Mouse (Mus musculus): Measurements from ENCODE around the gene Mt3.
"Not testable (repeated sequence)": the region's sequence is repeated elsewhere in the genome, so short reads cannot be mapped to it uniquely, and the experiment has no call there.

Mt3 gene

DNA sequence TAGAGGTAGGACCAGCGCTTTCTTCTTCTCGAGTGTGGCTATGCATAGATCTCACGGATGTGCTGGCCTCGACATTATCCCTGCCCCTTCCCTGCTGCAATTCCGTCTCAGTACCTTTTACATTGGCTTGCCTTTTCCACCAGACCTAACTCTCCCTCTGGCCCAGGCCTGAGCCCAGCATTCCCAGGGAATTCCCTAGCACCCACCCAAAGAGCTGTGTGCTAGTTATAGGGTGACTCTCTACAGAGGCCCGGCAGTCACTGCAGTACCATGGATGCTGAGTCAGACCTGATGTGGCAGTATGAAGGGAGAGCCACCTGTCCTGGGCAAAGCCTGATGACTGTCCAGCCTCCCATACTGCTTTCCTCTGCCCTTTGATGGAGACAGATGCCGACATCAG, 1.0 kb downstream of the Mt3 start:
- DNase-seq (ENCODE audit: low spot score), result no peak

DNA sequence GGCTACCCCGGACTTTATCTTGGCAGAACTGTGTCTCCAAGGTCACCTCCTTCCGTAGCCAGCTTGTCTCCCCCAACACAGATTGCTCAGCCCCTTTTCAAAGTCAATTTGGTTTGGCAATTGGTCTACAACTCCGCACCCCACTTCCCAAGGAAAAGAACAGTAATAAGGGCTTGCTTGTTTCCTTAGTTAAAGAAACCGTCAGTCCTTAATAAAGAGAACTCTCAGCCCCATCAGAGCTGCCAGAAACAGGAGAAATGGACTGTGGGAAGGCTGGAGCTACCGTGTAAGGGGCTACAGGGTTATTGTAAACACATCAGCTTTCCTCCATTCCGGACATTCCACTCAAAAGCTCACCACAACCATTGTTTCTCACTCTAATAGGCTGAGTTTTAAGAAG, 2.1 kb downstream of the Mt3 start:
- DNase-seq (ENCODE audit: low spot score), result no peak

DNA sequence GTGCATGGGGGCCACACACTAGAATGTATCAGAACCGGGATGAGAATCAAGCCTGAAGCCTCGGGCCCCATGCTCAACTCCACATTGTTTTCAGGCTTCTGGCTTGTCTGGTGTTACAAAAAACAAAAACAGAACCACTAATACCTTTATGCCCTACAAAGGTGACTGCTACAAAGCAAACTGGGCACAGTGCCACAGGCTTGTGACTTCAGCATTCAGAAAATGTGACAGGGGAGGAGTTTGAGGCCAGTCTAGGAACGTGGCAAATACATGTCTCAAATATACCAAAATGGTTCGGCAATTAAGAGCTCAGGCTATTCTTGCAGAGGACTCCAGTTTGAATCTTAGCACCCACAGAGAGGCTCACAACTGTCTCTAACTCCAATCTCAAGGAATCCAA, 3.7 kb downstream of the Mt3 start:
- no peak for DNase-seq (ENCODE audit: low spot score)

DNA sequence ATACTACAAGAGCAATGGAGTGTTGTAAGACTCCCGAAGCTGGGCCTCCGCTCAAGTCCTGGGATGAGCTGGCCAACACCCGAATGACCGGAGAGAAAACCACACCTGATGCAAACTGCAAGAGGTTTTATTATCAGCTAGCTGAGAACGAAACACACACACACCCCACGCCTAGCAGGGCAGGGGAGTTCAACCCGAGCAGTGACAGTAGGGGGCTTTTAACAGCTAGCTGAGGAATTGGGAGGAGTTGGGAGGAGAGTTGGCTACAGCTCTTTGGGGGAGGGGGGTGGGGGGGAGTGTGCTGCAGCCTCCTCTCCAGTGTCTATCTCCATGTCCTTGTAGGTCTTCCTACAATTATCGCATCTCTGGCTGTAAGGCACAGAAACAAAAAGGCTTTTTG, 13.4 kb downstream of the Mt3 start:
- DNase-seq (ENCODE audit: low spot score), result not testable (repeated sequence)

DNA sequence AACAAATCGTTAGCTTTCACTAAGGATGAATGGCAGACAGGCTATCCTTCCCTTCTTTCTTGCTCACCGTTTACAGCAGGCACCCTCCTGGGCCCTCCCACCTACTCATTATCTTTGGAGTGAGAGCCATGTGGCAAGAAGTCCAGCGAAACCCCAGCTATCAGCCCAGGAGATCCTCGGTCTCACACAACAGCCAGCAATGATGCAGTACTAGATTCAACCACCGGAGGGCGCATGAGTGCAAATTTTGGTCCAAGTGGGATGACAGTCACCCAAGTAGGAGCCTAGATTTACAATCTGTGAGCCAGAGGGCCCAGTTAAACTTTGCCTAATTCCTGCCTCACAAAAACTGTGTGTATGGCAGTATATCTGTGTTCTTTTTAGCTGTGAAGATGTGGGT, 14.8 kb downstream of the Mt3 start:
- peak; percentile 90 for DNase-seq (ENCODE audit: low spot score)

DNA sequence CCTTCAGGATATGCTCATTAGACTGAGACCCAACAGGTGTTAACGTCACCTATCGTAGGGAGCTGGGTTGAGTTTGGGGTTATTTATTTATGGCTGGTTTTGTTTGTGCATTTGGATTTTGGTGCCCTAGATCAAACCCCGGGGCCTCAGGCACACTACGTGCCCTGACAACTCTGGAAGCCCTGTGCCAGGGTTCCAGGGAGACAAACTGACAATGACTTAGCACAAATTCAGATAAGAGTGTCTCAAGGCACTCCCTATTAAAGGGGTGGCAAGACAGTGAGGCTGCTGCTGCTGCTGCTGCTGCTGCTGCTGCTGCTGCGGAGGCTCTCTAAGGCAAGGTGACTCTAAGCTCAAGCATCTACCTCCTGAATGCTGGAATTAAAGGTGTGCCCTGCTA, 17.1 kb downstream of the Mt3 start:
- no peak for DNase-seq (ENCODE audit: low spot score)

DNA sequence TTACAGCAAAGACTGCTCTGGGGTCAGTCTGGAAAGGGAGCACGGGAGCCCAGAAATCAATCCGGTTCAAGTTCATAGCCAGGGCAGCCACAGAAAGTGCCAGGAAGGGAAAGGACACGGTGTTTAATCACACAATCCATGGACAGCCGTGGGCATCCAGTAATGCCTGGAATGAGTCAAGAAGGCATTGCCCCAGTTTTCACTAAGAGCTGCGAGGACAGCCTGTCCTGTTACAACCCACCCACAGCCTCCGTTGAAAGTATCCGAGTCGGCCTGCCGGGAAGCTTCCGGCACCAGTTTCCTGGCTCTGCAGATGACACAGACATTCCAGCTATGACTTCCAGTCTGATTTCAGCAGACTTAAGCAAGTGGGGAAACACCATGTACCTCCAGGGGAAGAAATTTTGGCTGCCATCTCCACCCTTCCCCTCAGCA, 18.9 kb downstream of the Mt3 start:
- no peak for DNase-seq (ENCODE audit: low spot score)

DNA sequence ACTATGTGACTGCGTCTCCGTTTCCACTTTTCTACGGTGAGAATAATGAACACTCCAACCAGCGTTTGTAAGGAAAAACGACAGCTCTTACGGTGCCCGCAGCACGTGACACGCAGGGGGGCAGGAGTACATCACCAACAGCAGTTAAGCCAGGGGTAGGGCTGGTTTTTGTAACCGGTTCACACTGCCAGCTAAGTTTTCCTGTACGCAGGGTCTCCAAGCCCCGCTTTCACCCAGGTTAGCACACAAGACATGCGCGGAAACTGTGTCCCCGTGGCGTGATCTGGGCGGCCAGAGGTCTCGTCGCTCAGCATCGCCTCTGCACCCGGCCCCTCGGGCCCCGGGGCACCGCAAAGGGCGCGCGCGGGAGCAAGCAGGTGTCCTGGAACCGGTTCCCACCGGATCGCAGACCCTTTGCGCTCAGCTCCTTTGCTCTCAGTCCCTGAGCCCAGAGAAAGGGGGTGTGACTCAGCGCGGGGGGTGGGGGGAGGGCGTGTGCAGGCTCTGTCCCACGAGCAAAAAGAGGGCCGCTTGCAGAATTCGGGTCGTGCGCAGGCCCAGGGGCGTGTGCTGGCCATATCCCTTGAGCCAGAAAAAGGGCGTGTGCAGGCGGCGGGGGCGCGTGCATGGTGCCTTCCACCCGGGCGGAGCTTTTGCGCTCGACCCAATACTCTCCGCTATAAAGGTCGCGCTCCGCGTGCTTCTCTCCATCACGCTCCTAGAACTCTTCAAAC, 19.8 kb downstream of the Mt3 start, which contains the start of gene Mt2:
Gene Mt2 (plus strand): TSS at position 590 of the 734 bp plus-strand sequence.
- DNase-seq (ENCODE audit: low spot score), result no peak

DNA sequence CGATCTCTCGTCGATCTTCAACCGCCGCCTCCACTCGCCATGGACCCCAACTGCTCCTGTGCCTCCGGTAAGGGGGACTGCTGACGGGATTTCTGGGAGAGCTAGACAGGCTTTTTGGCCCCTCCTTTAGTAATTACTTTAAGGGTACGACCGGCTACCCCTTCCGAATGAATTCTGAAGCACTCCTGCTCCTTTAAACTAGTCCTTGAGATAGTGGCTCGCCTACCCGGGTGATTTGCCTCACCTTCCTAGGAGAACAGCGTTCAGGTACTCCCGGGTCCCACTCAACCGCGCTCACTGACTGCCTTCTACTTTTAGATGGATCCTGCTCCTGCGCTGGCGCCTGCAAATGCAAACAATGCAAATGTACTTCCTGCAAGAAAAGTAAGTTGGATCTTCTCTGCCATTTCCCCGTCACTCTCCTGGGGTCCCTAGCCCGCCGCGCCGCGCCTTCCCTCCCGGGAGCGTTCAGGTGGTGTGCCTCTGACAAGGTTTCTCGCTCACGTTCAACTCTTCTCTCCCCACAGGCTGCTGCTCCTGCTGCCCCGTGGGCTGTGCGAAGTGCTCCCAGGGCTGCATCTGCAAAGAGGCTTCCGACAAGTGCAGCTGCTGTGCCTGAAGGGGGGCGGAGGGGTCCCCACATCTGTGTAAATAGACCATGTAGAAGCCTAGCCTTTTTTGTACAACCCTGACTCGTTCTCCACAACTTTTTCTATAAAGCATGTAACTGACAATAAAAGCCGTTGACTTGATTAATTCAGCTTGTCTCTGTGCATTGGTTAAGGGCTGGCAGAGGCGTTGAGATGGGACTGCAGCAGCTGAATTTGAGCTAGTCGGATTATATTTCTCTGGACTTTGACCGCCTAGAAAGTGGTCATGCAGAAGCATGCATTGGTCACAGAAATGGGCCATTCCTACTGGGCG, 20.7 kb downstream of the Mt3 start:
- no peak for DNase-seq (ENCODE audit: low spot score)

DNA sequence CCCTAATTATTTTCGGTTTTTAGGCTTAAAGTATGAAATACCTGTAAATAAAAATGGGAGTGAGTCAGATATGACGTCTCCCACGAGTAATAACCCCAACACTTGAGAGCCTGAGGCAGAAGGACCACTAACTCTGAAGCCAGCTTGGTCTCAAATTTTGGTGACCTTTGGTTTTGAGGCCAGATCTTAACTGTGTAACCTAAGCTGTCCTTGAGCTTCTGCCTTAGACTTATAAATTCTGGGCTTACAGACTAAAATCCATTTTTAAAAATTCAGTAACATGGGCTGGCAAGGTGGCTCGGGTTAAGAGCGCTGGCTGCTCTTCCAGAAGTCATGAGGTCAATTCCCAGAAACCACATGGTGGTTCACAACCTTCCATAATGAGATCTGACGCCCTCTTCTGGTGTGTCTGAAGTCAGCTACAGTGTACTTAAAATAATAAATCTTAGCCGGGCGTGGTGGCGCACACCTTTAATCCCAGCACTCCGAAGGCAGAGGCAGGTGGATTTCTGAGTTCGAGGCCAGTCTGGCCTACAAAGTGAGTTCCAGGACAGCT, 21.5 kb downstream of the Mt3 start:
- DNase-seq (ENCODE audit: low spot score), result no peak

DNA sequence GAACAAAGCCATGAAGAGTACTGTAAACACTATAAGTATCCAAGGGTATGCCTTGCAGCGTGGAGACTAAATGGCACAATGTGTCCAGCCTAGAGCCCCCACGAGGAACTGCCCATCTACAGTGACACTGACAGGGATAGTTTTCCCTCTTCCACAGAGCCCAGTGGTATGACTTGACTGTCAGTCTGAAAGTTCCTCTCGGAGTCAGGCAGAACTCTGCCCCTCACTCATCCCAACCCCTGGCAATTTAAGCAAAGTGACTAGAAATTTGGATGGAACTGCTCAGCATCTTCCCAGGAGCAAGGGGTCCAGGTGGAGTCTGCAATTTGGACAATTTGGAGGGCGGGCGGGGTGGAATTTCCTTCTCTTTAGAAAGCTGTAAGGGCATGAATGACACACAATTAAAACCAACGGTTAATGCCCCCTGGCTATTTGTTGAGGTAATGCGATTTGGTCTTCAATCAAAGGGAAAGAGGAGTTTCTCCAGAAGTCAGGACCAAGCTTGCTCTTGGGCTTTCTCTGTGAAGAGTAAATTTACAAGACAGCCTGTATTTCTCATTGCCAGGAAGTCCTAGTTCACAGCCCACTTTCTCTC, 22.3 kb downstream of the Mt3 start:
- DNase-seq (ENCODE audit: low spot score), result no peak

DNA sequence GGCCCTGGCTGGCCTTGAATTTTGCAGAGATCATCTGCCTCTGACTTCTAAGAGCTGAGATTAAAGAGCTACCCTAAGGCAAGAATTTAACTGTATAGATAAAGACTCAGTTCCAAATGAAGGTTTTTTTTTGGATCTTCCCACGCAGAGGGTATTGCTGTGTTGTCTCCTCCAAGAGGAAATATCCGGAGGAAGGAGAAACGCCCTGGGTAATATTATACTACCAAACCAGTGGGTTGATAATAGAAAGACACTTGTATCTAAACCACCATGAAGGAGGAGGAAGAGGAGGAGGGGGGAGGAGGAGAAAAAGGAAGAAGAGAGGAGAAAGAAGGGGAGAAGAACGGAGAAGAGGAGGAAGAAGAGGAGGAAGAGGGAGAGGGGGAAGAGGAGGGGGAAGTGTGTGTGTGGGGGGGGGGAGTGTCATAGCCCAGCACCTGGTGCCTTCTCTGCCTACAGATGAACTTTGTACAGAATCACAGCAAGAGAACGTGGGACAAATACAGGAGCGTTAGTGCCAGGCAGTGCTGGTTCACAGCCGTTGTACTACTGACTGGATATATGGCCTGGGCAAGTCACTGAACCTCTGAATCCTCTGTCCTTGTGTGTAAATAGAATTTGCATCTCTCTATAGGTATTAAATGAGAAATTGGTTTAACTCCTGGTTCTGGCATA, 25.4 kb downstream of the Mt3 start:
- no peak for DNase-seq (ENCODE audit: low spot score)

DNA sequence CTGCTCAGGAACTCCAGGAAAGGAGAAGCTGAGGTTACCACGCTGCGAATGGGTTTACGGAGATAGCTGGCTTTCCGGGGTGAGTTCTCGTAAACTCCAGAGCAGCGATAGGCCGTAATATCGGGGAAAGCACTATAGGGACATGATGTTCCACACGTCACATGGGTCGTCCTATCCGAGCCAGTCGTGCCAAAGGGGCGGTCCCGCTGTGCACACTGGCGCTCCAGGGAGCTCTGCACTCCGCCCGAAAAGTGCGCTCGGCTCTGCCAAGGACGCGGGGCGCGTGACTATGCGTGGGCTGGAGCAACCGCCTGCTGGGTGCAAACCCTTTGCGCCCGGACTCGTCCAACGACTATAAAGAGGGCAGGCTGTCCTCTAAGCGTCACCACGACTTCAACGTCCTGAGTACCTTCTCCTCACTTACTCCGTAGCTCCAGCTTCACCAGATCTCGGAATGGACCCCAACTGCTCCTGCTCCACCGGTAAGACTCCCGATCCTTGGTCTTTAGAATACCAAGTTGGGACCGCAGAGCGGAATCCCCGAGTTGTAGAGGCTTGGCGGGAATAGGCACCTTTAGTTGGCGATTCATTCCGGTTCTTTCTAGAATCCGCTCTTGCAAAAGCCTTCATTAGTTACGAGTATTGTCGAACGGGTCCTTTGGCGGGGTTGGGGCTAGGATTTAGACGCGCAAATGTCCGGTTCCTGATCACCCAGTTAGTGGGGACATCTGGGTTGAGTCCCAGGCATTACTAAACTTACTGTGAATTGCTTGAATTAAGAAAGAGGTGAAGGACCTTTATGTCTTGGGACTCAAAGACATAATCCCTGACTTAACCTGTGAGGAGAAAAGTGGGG, 26.7 kb downstream of the Mt3 start, which contains the start of gene Mt1:
Gene Mt1 (plus strand): TSS at position 226 of the 856 bp plus-strand sequence.
- no peak for DNase-seq (ENCODE audit: low spot score)

DNA sequence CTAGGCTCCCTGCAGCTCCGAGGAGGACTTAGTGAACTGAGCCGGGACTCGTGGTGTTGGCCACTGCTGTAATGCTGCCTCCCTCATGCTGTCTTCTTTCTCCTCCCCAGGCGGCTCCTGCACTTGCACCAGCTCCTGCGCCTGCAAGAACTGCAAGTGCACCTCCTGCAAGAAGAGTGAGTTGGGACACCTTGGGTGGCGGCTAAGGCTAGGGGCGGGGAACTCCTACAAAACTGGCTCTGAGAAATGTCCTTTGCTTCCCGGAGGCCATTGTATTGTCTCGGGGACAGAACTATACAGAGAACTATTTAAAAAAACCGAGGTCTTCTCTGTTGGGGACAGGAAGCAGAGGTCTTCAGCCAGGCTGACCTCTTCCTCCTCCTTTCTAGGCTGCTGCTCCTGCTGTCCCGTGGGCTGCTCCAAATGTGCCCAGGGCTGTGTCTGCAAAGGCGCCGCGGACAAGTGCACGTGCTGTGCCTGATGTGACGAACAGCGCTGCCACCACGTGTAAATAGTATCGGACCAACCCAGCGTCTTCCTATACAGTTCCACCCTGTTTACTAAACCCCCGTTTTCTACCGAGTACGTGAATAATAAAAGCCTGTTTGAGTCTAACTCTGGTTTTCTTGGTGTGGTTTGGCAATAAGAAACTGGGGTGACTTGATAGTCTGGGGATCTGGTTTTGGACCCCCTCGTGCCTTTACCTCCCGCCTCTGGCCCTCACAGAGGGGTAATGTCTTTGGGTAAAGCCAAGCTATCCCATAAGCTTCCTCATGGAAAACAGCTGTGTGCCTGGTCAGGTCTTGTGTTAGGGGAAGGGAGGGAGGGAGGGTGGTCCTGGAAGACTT, 27.5 kb downstream of the Mt3 start:
- no peak for DNase-seq (ENCODE audit: low spot score)

DNA sequence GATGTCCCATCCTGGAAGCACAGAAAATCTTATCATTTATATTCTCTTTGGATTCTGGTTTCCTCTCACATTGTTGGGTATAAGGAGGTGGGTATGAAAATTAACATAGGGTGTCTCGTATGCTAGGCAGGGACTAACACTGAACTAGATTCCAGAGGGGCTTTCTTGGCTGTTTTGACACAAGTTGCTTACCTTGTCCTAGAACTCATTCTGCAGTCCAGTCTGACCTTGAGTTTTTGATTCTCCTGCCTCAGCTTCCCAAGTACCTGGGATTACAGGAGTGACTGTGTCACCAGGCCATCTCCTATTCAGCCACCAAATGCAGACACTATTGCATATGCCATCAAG, 28.1 kb downstream of the Mt3 start:
- no peak for DNase-seq (ENCODE audit: low spot score)

DNA sequence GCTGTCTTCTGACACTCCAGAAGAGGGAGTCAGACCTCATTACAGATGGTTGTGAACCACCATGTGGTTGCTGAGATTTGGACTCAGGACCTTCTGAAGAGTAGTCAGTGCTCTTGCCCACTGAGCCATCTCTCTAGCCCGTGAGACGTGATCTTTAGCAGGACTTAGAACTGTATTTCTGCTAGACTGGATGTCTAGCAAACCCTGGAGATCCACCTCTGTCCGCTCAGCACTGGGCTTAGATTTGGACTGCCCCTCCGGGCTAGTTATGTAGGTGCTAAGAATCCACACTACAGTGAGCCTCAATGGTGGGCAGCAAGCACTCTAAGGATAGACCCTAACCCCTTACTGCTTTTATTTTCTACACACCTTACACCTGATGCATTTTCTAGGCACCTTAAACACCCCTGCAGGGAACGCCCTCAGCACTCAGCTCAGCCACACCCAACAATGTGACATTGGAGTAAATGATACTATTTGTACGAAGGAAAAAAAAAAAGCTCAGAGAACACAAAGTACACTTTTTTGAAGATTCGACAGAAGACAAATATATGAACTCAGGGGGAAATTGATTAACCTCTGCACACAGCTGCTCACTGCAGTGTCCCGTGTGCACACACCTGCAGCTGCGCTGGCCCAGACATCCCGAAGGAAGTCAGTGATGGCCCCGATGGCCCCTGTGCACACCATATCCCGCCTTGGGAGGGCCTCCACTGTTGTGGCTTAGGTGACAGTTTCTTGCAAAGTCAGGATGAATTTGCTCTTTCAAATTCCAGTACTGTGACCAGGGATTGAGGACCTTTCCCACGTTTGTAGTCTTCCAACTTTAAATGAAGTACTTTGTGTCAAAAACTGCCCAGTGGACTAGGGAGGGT, 29.9 kb downstream of the Mt3 start:
- no peak for DNase-seq (ENCODE audit: low spot score)

DNA sequence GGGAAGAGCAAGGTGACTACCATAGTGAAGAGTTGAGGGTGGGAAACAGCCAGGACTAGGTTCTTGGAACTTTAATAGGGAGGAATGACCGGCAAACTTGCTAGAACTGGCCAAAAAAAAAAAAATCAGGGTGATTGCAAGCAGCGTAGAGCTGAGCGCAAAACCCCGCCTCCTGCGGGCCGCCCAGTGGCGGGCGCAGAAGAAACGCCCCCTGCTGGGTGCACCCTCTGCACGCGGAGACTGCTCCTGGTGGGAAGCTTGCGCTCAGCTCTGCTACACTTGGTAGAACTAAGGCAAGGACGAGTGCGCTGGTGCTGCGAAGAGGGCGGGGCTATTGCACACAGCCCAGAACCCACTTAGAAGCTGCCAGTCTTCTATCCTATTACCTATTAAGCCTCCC, 30.7 kb downstream of the Mt3 start:
- DNase-seq (ENCODE audit: low spot score), result no peak

DNA sequence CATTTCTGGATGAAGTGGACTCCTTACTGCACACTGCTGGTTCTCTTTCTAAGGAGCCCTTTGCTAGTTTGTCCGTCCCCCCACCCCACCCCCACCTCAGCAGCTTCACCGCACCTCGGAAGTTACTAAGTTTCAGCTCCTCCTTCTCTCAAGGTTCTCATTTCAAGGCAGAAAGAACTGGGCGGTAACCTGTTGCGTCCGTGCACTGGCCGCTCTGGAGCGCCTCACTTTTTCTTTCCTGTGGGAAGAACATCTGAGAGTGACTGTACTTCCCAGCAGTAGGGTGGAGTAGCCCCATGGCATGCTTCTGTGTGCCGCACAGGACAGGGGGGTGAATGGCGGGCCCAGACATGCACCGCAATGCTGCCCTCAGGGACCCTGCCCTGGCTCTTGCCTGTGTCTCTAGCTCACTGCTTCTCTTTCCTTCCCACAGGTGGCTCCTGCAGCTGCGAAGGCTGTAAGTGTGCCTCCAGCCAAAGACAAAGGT, 32.0 kb downstream of the Mt3 start:
- DNase-seq (ENCODE audit: low spot score), result no peak

DNA sequence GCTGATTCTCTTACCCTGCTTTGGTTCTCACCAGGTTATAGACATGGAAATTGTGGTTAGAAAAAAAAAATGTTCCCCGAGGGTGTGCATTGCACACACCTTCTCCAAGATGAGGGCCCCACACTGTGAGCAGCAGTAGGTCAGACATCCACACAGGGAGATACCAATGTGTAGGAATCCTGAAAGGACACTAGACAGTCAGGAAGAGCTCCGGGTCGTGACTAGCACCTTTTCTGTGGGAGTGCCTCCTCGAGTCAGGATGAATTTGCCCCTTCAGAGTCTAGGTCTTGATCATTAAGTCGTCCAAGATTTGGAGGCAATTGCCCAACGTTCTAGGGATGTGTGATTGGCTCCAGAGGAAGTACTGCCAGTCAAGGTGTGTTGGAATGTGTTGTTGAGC, 33.4 kb downstream of the Mt3 start:
- DNase-seq (ENCODE audit: low spot score), result no peak
